Mouse (Mus musculus) spleen, adult 2 months (tissue): ENCODE measurements around the gene Krtap24-1.

ENCODE experiments used
- CTCF ChIP-seq: fragments of 200-500 bp; IDR thresholded peaks from 2 replicates; pipeline ENCODE4 v1.5.1; 2011; ENCODE audit warnings: mild to moderate bottlenecking, inconsistent platforms; ENCODE audit not compliant: insufficient read depth, insufficient read length, insufficient replicate concordance; ENCODE audit errors: extremely low read depth
- POLR2A ChIP-seq: fragments of 200-500 bp; IDR thresholded peaks from 2 replicates; pipeline ENCODE4 v1.6.1; 2011; ENCODE audit warnings: low read depth, low read length, inconsistent platforms

DNA sequence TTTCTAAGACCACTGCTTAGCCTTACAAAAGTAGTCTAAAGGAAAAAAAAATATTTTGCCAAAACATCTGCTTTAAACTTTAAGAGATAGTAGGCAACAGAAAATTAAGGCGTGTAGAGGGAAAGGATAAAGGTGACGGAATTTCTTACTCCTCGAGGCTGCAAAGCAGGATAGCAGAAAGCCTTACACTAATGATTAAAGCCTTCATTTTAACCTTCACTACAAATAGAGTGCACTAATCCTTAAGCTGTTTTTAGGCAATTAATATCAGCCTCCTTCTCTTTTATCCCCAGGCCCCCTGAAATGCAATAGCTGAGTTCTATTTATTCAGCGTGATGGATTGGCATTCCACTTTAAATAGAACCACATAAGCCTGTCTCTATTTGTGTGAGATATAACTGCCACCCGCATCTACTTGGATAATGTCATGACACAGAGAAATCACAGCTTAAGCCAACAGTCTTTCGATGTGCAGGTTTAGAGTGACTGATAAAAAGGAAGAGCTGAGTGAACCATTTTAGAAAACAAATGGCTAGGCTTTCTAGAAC lies 50.4 kb downstream of the Krtap24-1 start:
- TF ChIP-seq CTCF (no peak), POLR2A (no peak)
